Mouse (Mus musculus) midbrain, postnatal 0 days (tissue): Measurements from ENCODE around the gene Dcbld1. TPM values are rescaled to one million over a fixed set of nuclear protein-coding genes. Genes with fewer than 3 reads are reported as not detected.

Experiments used
- ATAC-seq: fragments of 200-750 bp; cut with Nextera tagmentation; 2 replicates; pipeline ENCODE4 v1.8.0; 2017; ENCODE audit warnings: moderate number of reproducible peaks, mild to moderate bottlenecking, moderate TSS enrichment, moderate library complexity; ENCODE audit not compliant: low FRiP score
- DNase-seq: peaks from one replicate; pipeline ENCODE4 v3.0.0-alpha.2; 2015; ENCODE audit warnings: low spot score
- H3K27ac ChIP-seq: fragments of 300-500 bp; sonication (generic); 2 replicates; pipeline ENCODE4 v1.5.1; 2014; ENCODE audit warnings: low read depth, mild to moderate bottlenecking, low read length, mixed read lengths
- H3K27me3 ChIP-seq: fragments of 300-500 bp; sonication (generic); 2 replicates; pipeline ENCODE4 v1.6.1; 2014; ENCODE audit warnings: low read length, control low read depth, mixed read lengths; ENCODE audit not compliant: insufficient read depth
- H3K36me3 ChIP-seq: fragments of 300-500 bp; sonication (generic); 2 replicates; pipeline ENCODE4 v1.6.1; 2014; ENCODE audit warnings: low read length, control low read depth, mixed read lengths; ENCODE audit not compliant: insufficient read depth
- H3K4me1 ChIP-seq: fragments of 300-500 bp; sonication (generic); 2 replicates; pipeline ENCODE4 v1.6.1; 2014; ENCODE audit warnings: mild to moderate bottlenecking, control low read depth, antibody characterized with exemption, low read length, mixed read lengths; ENCODE audit not compliant: insufficient read depth
- H3K4me2 ChIP-seq: fragments of 300-500 bp; sonication (generic); 2 replicates; pipeline ENCODE4 v1.6.1; 2014; ENCODE audit warnings: low read depth, mild to moderate bottlenecking, low read length, mixed read lengths; ENCODE audit not compliant: poor library complexity, severe bottlenecking
- H3K4me3 ChIP-seq: fragments of 300-500 bp; sonication (generic); 2 replicates; pipeline ENCODE4 v1.5.1; 2014; ENCODE audit warnings: low read depth, mild to moderate bottlenecking, low read length, moderate library complexity
- H3K9ac ChIP-seq: fragments of 300-500 bp; sonication (generic); replicated peaks from 2 replicates; pipeline ENCODE4 v1.6.1; 2014; ENCODE audit warnings: mild to moderate bottlenecking, low read length, moderate library complexity, mixed read lengths; ENCODE audit not compliant: poor library complexity, severe bottlenecking
- H3K9me3 ChIP-seq: fragments of 300-500 bp; sonication (generic); 2 replicates; pipeline ENCODE4 v1.6.1; 2016; ENCODE audit warnings: low read length, control low read depth
- CTCF ChIP-seq: IDR thresholded peaks from 2 replicates; pipeline ENCODE4 v1.5.1; 2016; ENCODE audit warnings: antibody characterized with exemption, mild to moderate bottlenecking
- WGBS: fragments of 180-500 bp; shearing (Covaris S2); extraction: QIAGEN DNeasy Blood & Tissue Kit; methylation state at CpG from one replicate; pipeline ENCODE4 v1.1.7; 2014; 5-methylcytosine and 5-hydroxymethylcytosine counted together
- polyA plus RNA-seq: library from polyadenylated mRNA; unstranded; fragments of >200 nt; fragmentation: Nextera tagmentation; extraction: Ambion mirVana; gene quantifications from 2 replicates; pipeline ENCODE4 v1.2.1, GENCODE M21; 2015
- total RNA-seq: library from RNA; depleted of rRNA; stranded (reverse); fragments of >200 nt; gene quantifications from 2 replicates; pipeline ENCODE4 v1.2.3, GENCODE M21; 2014

Dcbld1 gene
- total and polyA plus RNA-seq, 2 experiments from 2014 or later = 11.8 to 20.5 TPM

GRCm38 (mm10) chr10:52216797-52217563 lies 16.4 kb upstream of the Dcbld1 start:
- DNase-seq = peak; percentile 76
- Histone ChIP-seq H3K36me3 (no peaks in the 10 kb centered on the region), H3K9ac (no peak overlapping the region), H3K27ac (no peak overlapping the region), H3K4me3 (no peak overlapping the region), H3K4me1 (no peaks in the 10 kb centered on the region), H3K4me2 (no peak overlapping the region), H3K9me3 (no peaks in the 10 kb centered on the region), H3K27me3 (no peaks in the 10 kb centered on the region)
- WGBS = 25% methylated on average over 7 of the region's 7 CpGs
- peak; percentile 81 for ATAC-seq
- TF ChIP-seq CTCF = peak; percentile 90

DNA sequence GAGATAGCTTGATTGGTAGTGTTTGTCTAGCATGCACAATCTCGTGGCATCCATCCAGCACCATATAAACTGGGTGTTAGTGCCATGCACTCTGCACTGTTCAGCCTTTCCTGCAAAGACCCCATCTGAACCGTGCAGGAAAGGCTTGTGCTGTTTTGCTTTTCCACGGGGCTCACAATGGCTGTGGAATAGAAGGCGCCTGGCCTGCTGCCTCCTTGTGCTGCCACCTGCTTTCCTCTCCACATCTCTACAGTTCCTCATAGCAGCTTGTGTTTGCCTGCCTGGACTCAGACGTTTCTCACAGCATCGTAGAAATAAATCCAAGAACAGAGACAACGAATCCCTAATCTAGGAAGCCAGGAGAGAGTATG lies 15.9 kb upstream of the Dcbld1 start:
- WGBS = 41% methylated on average over 7 of the region's 7 CpGs
- Histone ChIP-seq H3K27me3 (no peaks in the 10 kb centered on the region), H3K9me3 (no peaks in the 10 kb centered on the region), H3K9ac (no peak overlapping the region), H3K36me3 (no peaks in the 10 kb centered on the region), H3K27ac (no peak overlapping the region), H3K4me3 (no peak overlapping the region), H3K4me1 (no peaks in the 10 kb centered on the region), H3K4me2 (no peak overlapping the region)
- peak; percentile 19 for DNase-seq
- ATAC-seq = 0 out of 2 replicates have a peak, but pooled peaks have one; percentile 52
- TF ChIP-seq CTCF = peak; percentile 54

GRCm38 (mm10) chr10:52219600-52219999 lies 13.8 kb upstream of the Dcbld1 start:
- Histone ChIP-seq H3K4me2 (no peak overlapping the region), H3K4me3 (no peak overlapping the region), H3K9me3 (no peaks in the 10 kb centered on the region), H3K36me3 (no peaks in the 10 kb centered on the region), H3K27me3 (no peaks in the 10 kb centered on the region), H3K4me1 (no peaks in the 10 kb centered on the region), H3K9ac (no peak overlapping the region), H3K27ac (no peak overlapping the region)
- ATAC-seq (no peak), DNase-seq (no peak)
- WGBS = 72% methylated on average over 3 of the region's 3 CpGs
- TF ChIP-seq CTCF = no peak

- Histone ChIP-seq H3K4me2 (peak overlapping the region; percentile 90), H3K4me1 (no peaks in the 10 kb centered on the region), H3K9me3 (no peaks in the 10 kb centered on the region), H3K4me3 (peak overlapping the region; percentile 88), H3K36me3 (no peaks in the 10 kb centered on the region), H3K27ac (no peak overlapping the region), H3K9ac (no peak overlapping the region), H3K27me3 (no peaks in the 10 kb centered on the region)
- WGBS = 13% methylated on average over 21 of the region's 21 CpGs
- peak; percentile 69 for TF ChIP-seq CTCF
- peak; percentile 57; the same call in 1 of the 2 replicates for ATAC-seq
- peak; percentile 68 for DNase-seq
Measured at GRCm38 (mm10) chr10:52232196-52233176, 933 bp upstream of the Dcbld1 start.

DNA sequence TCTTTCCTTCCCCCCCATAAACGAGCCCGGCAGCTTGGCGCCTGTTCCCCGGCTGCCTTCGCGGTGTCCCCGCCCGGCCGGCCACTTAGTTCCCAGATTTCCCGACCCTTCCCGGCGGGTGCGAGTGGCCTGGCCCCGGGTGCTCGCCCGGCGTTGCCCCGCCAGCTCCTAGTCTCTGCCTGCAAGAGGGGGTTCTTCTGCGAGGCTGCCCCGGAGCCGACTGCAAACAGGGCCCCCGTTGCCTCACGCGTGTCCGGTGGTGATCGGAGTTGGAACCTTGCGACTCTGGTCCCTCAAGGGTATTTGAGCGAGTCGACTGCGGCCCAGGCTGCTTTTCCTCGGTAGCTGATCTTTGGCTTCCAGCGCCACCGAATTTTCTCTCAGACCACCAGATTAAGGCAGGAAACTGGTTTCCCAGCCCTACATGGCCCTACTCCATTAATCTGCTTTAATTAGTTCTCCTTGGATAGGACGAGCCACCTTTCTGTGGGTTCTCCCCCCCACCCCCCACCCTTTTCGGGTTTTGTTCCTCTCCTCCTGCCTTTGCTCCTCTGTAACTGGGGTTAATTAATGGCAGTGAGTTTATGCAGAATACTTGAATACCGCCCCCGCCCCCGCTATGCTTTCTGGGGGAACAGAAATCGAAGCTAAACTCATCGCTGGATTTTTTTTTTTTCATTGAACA lies 692 bp downstream of the Dcbld1 start:
- no peaks in the 10 kb centered on the region for H3K27me3 ChIP-seq
- peak; percentile 47 for DNase-seq
- under 1% methylated on average over 39 of the region's 40 CpGs for WGBS
- no peaks in the 10 kb centered on the region for H3K4me1 ChIP-seq
- peak overlapping the region; percentile 79 for H3K9ac ChIP-seq
- peak overlapping the region; percentile 90 for H3K4me2 ChIP-seq
- no peaks in the 10 kb centered on the region for H3K36me3 ChIP-seq
- TF ChIP-seq CTCF = no peak
- H3K9me3 ChIP-seq = no peaks in the 10 kb centered on the region
- peak overlapping the region; percentile 88 for H3K4me3 ChIP-seq
- ATAC-seq = peak; percentile 45
- H3K27ac ChIP-seq = 0 out of 2 replicates have a peak overlapping the region, but pooled peaks have one; percentile 62
